In genomic region chr9:13847591-13847990, GRCm38 (mm10) we compare ENCODE assay signal across 24 mouse cellular contexts. TPM values are rescaled to one million over a fixed set of nuclear protein-coding genes. Genes with fewer than 3 reads are reported as not detected.
A peak's percentile ranks its signal among the peaks of the same experiment; 100 is the strongest.
DNase-seq lines count a peak whose midpoint lies in the region; ATAC-seq and TF ChIP-seq lines count a peak whose summit lies in the region.
"Had no signal": no experiment of that assay in that cellular context is flagged by ENCODE, and none has a peak within 500 bp of the region (broad histone marks: within the 10 kb centered on the region; RNA-seq: fewer than 3 reads in every experiment).

No protein-coding gene starts in this region.

- TF ChIP-seq CTCF in bone marrow macrophage, adult 2 months (IDR thresholded peaks at IDR 0.05; ENCODE audit: low read depth, low read length), result no peak

- DNase-seq in heart, adult 11 months, result peak; percentile 85
- DNase-seq in heart, adult 9 months (ENCODE audit: low spot score in 2 of 2), result no peak
- no peak for DNase-seq in T-cell, adult 2 months (ENCODE audit: low spot score)
- no peak for DNase-seq in layer of hippocampus, adult 18-20 months (ENCODE audit: low spot score in 2 of 2)
- DNase-seq: adrenal gland, adult 8-10 months; adrenal gland, postnatal 25 days; B cell, adult 2 months; cerebellum, adult 18-20 months; cerebellum, adult 9-10 months; cerebellum, postnatal 36 days; embryo, embryonic 11 days; gastrocnemius, postnatal 10 days; heart, adult 2 months had no signal

- no peak overlapping the region for H3K4me3 ChIP-seq in bone marrow macrophage, adult 2 months (ENCODE audit: insufficient read depth, low read length)
- H3K4me3 ChIP-seq: embryonic facial prominence, embryonic 10.5 days; embryonic facial prominence, embryonic 13.5 days; erythroblast, embryonic 14.5 days; forebrain, embryonic 12.5 days; forebrain, embryonic 15.5 days; heart, adult 2 months; hindbrain, embryonic 12.5 days; hindbrain, embryonic 15.5 days had no signal

- peak overlapping the region; percentile 34 for H3K27ac ChIP-seq in bone marrow macrophage, adult 2 months (ENCODE audit: insufficient read depth, low read depth, low read length)
- H3K27ac ChIP-seq: embryonic facial prominence, embryonic 10.5 days; embryonic facial prominence, embryonic 13.5 days; forebrain, embryonic 12.5 days; forebrain, embryonic 15.5 days; heart, adult 2 months; hindbrain, embryonic 12.5 days; hindbrain, embryonic 15.5 days had no signal

- peaks cover 17% of the 10 kb centered on the region for H3K4me1 ChIP-seq in bone marrow macrophage, adult 2 months (ENCODE audit: control insufficient read depth, insufficient read depth, low read length)
- H3K4me1 ChIP-seq: embryonic facial prominence, embryonic 10.5 days; embryonic facial prominence, embryonic 13.5 days; forebrain, embryonic 12.5 days; forebrain, embryonic 15.5 days; hindbrain, embryonic 12.5 days; hindbrain, embryonic 15.5 days had no signal

- no peak for TF ChIP-seq POLR2A in bone marrow macrophage, adult 2 months (IDR thresholded peaks at IDR 0.05; ENCODE audit: borderline replicate concordance, low read depth, low read length)

- peak; percentile 24; the same call in 1 of the 2 replicates for ATAC-seq in megakaryocyte progenitor cell, adult 5-6 weeks (replicated peaks; ENCODE audit: poor library complexity)
- ATAC-seq: activated CD4-positive, CD25-positive, alpha-beta regulatory T cell, adult 4 months; intestine, postnatal 0 days had no signal

RNA-seq across cellular contexts. Expression of gene Fam76b, which starts 20.1 kb away (rescaled TPM):
- 58.7 and 65.8 TPM in 2 replicates for polyA plus RNA-seq in bone marrow macrophage, adult 2 months (2012; ENCODE audit: insufficient read depth, insufficient read length, missing spikeins)
- 44.1 and 51.4 TPM in 2 replicates for total RNA-seq in megakaryocyte progenitor cell, adult 5-6 weeks (2015)
- 60.5 and 70.5 TPM in 2 replicates for total RNA-seq in megakaryocyte progenitor cell, adult 5-6 weeks (2017)
- 10 to 100 TPM; 17.8 to 18.1 TPM for total RNA-seq in layer of hippocampus, adult 18-20 months (2021)

RNA-seq across cellular contexts. Expression of gene Cep57, which starts 20.7 kb away (rescaled TPM):
- 44.3 and 49.0 TPM in 2 replicates for polyA plus RNA-seq in bone marrow macrophage, adult 2 months (2012; ENCODE audit: insufficient read depth, insufficient read length, missing spikeins)
- 61.9 and 75.1 TPM in 2 replicates for total RNA-seq in megakaryocyte progenitor cell, adult 5-6 weeks (2015)
- total RNA-seq in megakaryocyte progenitor cell, adult 5-6 weeks (2017), result 66.5 and 81.3 TPM in 2 replicates
- 10 to 100 TPM; 17.7 to 18.9 TPM for total RNA-seq in layer of hippocampus, adult 18-20 months (2021)
